Mouse (Mus musculus) gastrocnemius, postnatal 25 days (tissue): Measurements from ENCODE around the gene Top1. TPM values are rescaled to one million over a fixed set of nuclear protein-coding genes. Genes with fewer than 3 reads are reported as not detected.

Experiments
- DNase-seq: peaks from one replicate; pipeline ENCODE4 v3.0.0; 2022
- total RNA-seq, 2 experiments: library from RNA; stranded (reverse); gene quantifications; 1 replicate in 1 of 2; 2 replicates in 1 of 2; pipeline ENCODE4 v1.2.3; 2021

Top1 gene
- total RNA-seq, 2 experiments from 2014 or later = 33.4 to 34.3 TPM

- DNase-seq = no peak
Measured at GRCm38 (mm10) chr2:160722714-160723113, 77.0 kb downstream of the Top1 start.

GRCm38 (mm10) chr2:160723613-160724375, 78.1 kb downstream of the Top1 start:
- no peak for DNase-seq

DNA sequence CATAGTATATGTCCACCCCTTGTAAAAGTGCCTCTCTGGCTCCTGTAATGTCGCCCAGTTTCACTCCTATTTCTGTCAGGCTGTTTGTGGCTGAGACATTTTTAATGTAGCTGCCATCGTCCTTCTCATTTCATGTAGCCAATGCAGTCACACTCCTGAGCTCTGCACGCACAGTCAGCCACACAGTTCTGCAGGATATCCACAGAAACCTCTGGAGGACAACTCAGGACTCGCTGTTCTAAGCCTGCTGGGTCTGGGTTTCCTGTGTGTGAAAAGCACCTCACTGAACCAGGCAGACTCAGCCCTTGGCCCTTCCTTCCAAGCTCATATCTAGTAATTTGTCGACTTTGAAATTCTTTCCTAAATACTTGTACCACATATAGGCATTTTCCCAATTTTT, 78.8 kb downstream of the Top1 start:
- no peak for DNase-seq

DNA sequence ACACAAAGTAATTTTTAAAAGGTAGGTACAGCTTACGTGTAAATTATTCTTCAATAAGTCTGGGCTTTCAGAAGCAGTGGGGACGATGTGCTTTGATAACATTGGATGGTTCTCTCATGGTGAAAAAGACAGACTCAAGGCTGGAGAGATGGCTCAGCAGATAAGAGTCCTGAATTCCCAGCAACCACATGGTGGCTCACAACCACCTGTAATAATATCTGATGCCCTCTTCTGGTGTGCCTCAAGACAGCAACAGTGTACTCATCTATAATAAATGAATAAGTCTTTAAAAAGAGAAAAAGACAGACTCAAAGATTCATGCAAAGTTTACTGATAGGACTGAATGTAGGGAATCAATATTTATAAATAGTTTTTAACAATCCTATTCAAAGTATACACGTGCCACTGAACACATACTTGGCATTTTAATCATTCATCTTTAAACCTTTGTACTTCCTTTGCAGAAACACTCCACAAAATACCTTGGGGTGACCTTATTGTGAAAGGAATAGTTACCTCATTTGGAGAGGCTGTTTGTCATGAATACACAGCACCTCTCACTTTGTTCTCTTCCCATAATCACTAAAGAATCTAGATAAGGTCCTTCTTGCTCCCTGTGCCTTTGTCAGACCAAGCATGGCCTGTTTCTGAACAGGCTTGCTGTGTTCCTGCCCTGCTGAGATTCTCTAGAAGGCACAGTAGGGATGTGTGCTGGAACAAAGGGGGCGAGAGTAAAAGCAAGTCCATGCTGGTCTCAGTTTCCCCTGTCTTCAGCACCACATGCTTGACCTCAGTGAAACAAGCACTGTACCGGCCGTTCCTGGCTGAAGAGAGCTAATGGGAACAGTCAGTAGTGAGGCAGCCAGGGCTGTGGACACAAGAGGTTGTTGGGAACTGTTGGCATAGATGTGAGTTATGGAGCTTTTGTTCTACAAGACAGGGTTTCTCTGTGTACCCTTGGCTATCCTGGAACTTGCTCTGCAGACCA, 80.5 kb downstream of the Top1 start:
- DNase-seq = no peak

- DNase-seq = no peak
Measured at GRCm38 (mm10) chr2:160728972-160729371, 83.3 kb downstream of the Top1 start.

DNA sequence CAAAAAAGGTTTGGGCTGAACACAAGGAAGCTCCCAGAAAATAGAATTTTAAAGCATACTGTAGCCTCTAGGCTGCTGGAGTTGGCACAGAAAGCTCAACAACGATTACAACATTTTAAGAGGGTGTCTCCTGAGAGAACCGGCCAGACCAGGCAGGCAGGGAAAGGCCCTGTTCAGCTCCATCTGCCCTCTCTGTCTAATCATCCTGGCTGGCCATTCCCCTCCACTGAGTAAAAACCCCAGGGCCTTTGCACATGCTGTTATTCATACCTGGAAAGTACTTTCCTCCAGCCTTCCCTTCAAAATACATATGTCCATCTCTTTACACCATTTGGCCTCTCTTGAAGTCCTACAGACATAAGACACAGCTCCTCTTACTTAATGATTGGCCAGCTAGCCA, 83.7 kb downstream of the Top1 start:
- no peak for DNase-seq

DNA sequence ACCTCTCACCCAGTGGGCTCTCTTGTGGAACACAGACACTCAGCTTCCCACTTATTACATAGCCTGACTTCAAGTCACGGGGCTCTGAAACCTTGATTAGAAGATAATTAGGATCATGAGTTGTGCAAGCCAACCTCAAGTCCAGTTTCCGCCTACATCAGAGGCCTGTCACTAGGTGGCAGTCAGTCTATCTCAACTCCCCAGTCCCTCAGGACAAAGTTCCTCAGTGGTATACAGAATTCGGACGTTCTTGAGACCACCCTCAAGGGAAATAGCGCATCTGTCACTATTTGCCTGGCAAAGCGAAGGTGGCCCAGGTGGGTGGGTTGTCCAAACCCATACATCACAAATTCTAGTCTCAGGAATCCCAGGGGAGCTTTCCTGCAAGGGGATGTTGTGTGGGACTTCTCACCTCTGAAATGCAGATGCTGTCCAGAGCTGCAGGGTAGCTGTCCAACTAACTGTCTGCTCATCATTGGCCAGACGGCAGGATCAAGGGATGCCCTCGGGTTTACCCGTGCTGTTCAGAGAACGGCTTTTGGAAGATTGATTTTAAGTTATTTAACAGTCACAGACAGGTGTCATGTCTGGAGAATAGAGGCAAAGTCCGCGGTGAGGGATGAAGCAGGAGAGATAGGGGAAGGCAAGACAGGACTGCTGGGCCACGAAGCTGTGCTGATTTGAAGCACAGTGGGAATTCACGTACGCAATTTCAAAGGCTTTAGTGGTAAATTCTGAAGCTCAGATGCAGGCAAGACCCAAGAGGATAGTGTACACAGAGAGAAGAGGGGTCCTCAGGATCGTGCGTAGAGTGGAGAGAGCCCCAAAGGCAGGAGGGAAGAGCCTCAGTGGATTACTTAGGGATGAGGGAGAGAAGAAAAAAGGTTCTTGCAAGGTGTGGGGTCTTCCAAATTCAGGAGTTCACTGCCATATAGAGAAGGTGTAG, 84.4 kb downstream of the Top1 start:
- no peak for DNase-seq

- no peak for DNase-seq
Measured at GRCm38 (mm10) chr2:160730797-160731116, 85.1 kb downstream of the Top1 start.

- DNase-seq = peak; percentile 93
Measured at GRCm38 (mm10) chr2:160731117-160731838, 85.6 kb downstream of the Top1 start, which contains the start of gene Plcg1. Plcg1 (plus strand) TSS chr2:160731300.

GRCm38 (mm10) chr2:160731839-160732261, 86.2 kb downstream of the Top1 start:
- peak; percentile 75 for DNase-seq

DNA sequence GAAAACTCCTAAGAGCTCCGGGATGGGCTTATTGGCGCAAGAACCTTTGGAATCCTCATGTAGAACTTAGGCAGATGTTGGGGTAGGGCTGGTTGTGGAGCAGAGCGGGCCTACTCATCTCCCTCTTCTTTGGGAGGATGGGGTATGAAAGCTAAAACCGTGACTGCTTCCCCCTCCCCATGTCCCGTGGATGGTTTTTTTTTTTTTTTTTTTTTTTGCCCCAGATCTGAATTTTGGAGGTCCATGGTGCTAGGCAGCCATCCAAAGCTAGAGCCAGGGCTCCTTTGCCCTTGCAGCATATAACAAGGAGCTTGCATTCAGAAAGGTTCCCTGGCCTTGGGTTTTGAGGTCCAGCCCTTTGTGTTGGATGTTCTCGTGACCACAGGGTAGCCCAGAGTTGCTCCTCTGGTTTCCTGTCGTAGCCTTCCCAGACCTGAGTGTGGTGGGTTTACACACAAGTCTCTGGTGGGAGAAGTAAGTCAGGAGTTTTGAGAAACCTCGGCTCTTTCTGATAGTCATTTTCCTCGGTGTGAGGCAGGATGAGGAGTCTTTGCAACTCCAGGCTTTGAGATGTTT, 86.8 kb downstream of the Top1 start:
- DNase-seq = peak; percentile 7

DNA sequence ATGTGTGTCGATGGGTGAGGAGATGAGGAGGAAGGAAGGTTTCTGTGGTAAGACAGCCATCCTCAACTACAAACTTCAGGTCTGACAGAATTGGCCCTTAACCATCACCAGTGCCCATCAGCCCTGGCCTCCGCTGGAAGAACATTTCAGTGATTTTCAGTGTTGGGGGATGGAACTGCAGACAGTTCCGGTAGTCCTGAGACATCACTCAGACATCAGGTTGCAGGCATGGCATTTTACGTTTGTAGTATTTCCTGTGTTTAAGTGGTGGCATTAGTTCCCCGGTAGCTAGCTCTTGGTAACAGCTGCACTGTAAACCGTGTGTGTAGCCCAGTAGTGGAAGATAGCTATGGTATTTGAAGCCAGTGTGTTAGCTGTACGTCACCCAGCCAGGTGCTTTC, 87.4 kb downstream of the Top1 start:
- DNase-seq = peak; percentile 4

DNA sequence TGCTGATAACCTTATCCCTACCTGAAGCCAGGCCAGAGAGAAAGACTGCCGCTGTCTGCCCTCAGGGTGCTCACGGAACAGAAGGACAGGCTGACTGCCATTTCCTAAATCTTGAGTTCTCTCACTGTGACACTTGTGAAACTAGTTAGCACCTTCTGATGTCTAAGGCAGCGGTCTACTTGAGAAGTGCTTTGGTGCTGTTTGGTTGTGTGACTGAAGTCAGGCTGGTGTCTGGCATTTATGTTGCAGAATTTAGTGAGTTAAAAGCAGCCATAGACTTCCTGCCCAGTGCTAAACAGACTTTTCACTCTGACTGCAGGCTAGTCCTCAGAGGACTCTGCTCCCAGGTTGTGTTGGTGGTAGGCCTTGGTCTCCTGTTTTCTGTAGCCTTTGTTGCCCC, 88.6 kb downstream of the Top1 start:
- no peak for DNase-seq

GRCm38 (mm10) chr2:160735706-160736310, 90.1 kb downstream of the Top1 start:
- peak; percentile 4 for DNase-seq

GRCm38 (mm10) chr2:160736466-160736865, 90.8 kb downstream of the Top1 start:
- DNase-seq = no peak

DNA sequence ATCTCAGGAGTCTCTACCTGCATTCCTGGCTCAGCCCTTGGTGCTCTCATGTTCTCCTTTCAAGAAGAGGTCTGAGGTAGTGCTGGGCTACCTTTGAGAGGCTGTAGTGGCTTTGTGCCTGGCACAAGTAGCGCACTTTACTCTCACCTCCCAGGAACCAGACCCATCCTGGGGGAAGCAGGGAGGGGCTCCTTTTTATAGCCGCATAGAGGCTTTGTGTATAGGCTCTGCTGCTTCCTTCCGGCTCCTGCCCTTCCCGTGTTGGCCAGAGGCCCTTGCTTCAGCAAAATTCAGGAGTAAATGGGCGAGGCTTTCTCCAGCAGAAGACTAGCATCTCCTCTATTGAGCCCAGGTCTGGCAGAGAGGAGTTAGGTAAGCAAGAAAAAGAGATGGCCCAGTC, 92.7 kb downstream of the Top1 start:
- DNase-seq = no peak

GRCm38 (mm10) chr2:160739647-160740356, 94.1 kb downstream of the Top1 start:
- no peak for DNase-seq

- DNase-seq = no peak
Measured at GRCm38 (mm10) chr2:160740521-160741156, 95.0 kb downstream of the Top1 start.

GRCm38 (mm10) chr2:160741580-160741979, 95.9 kb downstream of the Top1 start:
- DNase-seq = no peak
